In the genomic region with DNA sequence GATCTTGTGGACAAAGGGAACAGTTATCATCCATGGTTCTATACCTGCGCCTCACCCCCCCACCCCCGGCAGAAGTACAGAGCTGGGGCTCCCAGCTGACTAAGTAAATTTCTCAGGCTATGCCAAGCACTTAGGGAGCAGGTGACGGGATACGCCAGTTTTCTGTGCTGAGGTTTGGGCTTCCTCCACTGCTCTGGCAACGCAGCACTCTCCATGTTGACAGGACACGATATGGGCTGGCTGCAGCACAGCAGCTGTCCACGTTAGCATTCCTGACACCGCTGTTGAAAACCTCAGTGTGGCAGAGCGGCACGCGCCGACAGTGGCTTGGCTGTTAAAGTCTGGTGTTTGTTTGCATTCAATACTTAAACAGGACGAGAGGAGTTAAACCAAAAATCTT, we compare ENCODE assay signal across 9 mouse cellular contexts. TPM values are rescaled to one million over a fixed set of nuclear protein-coding genes. Genes with fewer than 3 reads are reported as not detected.
DNase-seq lines count a peak whose midpoint lies in the region; ATAC-seq and TF ChIP-seq lines count a peak whose summit lies in the region.
"Had no signal": no experiment of that assay in that cellular context is flagged by ENCODE, and none has a peak within 500 bp of the region (broad histone marks: within the 10 kb centered on the region; RNA-seq: fewer than 3 reads in every experiment).

No protein-coding gene starts in this region.

- peaks cover 33% of the 10 kb centered on the region for H3K36me3 ChIP-seq in forebrain, embryonic 15.5 days
- H3K36me3 ChIP-seq in neural tube, embryonic 15.5 days, result peaks cover 26% of the 10 kb centered on the region
- H3K36me3 ChIP-seq in liver, embryonic 11.5 days (ENCODE audit: control insufficient read depth, insufficient read depth, low read length), result peaks cover 3% of the 10 kb centered on the region; the same call in 1 of the 2 replicates

- peak overlapping the region; percentile 13; the same call in 1 of the 2 replicates for H3K4me3 ChIP-seq in left cerebral cortex, adult 2 months
- H3K4me3 ChIP-seq in forebrain, embryonic 15.5 days, result no peak overlapping the region
- H3K4me3 ChIP-seq in neural tube, embryonic 15.5 days (replicated peaks), result no peak overlapping the region
- no peak overlapping the region for H3K4me3 ChIP-seq in liver, embryonic 11.5 days (ENCODE audit: low read depth, low read length)

- H3K9me3 ChIP-seq in forebrain, embryonic 15.5 days, result no peaks in the 10 kb centered on the region
- H3K9me3 ChIP-seq in neural tube, embryonic 15.5 days (replicated peaks), result no peaks in the 10 kb centered on the region
- no peaks in the 10 kb centered on the region for H3K9me3 ChIP-seq in liver, embryonic 11.5 days (ENCODE audit: control insufficient read depth, low read length)

- peak overlapping the region; percentile 64 for H3K27ac ChIP-seq in left cerebral cortex, adult 2 months
- H3K27ac ChIP-seq in forebrain, embryonic 15.5 days (replicated peaks), result peak overlapping the region; percentile 60
- peak overlapping the region; percentile 56 for H3K27ac ChIP-seq in neural tube, embryonic 15.5 days (replicated peaks)
- no peak overlapping the region for H3K27ac ChIP-seq in liver, embryonic 11.5 days (ENCODE audit: low read depth, low read length)

- WGBS in forebrain, embryonic 15.5 days, result 46% methylated on average over 13 of the region's 13 CpGs
- WGBS in neural tube, embryonic 15.5 days, result 55% methylated on average over 13 of the region's 13 CpGs
- WGBS in liver, embryonic 11.5 days, result 84% methylated on average over 13 of the region's 13 CpGs

- peak; percentile 57 for ATAC-seq in forebrain, embryonic 15.5 days (replicated peaks)
- ATAC-seq in neural tube, embryonic 15.5 days (ENCODE audit: low FRiP score), result peak; percentile 52
- no peak for ATAC-seq in liver, embryonic 11.5 days (replicated peaks; ENCODE audit: low FRiP score)

- H3K4me2 ChIP-seq in forebrain, embryonic 15.5 days (replicated peaks), result no peak overlapping the region
- 0 out of 2 replicates have a peak overlapping the region, but pooled peaks have one; percentile 3 for H3K4me2 ChIP-seq in neural tube, embryonic 15.5 days
- H3K4me2 ChIP-seq in liver, embryonic 11.5 days, result no peak overlapping the region

- no peak overlapping the region for H3K9ac ChIP-seq in forebrain, embryonic 15.5 days (replicated peaks)
- no peak overlapping the region for H3K9ac ChIP-seq in neural tube, embryonic 15.5 days (replicated peaks)
- no peak overlapping the region for H3K9ac ChIP-seq in liver, embryonic 11.5 days (ENCODE audit: low read depth, low read length)

- no peak for DNase-seq in left cerebral cortex, adult 2 months (ENCODE audit: extremely low spot score in 1 of 2, low spot score in 2 of 2)
- DNase-seq in left cerebral cortex, postnatal 10 days (ENCODE audit: extremely low spot score in 1 of 2, low spot score in 2 of 2), result no peak
- peak; percentile 71 for DNase-seq in heart, postnatal 4 days
- DNase-seq in liver, embryonic 11.5 days (ENCODE audit: low spot score), result no peak
- DNase-seq in adrenal gland, postnatal 25 days, result no peak

- intact Hi-C loops in left cerebral cortex, adult 2 months (cut with DNase I), result loop anchor here (2.0 to 5.0 kb wide), 3 partner anchors 20 to 522 kb away; no protein-coding TSS in a partner anchor
- intact Hi-C loops in left cerebral cortex, postnatal 10 days (cut with DNase I), result loop anchor here (5.0 kb wide), 1 partner anchor 157 kb away; no protein-coding TSS in a partner anchor

- H3K4me1 ChIP-seq in forebrain, embryonic 15.5 days, result peaks cover 37% of the 10 kb centered on the region
- peaks cover 31% of the 10 kb centered on the region for H3K4me1 ChIP-seq in neural tube, embryonic 15.5 days
- peaks cover 6% of the 10 kb centered on the region; the same call in 1 of the 2 replicates for H3K4me1 ChIP-seq in liver, embryonic 11.5 days (replicated peaks; ENCODE audit: control insufficient read depth, insufficient read depth, low read length)

- H3K27me3 ChIP-seq in forebrain, embryonic 15.5 days, result no peaks in the 10 kb centered on the region
- no peaks in the 10 kb centered on the region for H3K27me3 ChIP-seq in neural tube, embryonic 15.5 days (replicated peaks)
- no peaks in the 10 kb centered on the region for H3K27me3 ChIP-seq in liver, embryonic 11.5 days (replicated peaks; ENCODE audit: control insufficient read depth, insufficient read depth, low read length)

- TF ChIP-seq CTCF in left cerebral cortex, adult 2 months (IDR thresholded peaks at IDR 0.05), result no peak

RNA-seq across cellular contexts. Expression of a gene that starts 55.2 kb away (rescaled TPM):
- not detected for total RNA-seq in left cerebral cortex, adult 2 months (2021)
- not detected for total RNA-seq in left cerebral cortex, postnatal 10 days (2021)
- 0.22 TPM in 1 of 2 replicates, not detected in the other for polyA plus RNA-seq in forebrain, embryonic 15.5 days (2015; fragmentation: Nextera tagmentation; extraction: Ambion mirVana)
- under 1 TPM in 1 of 2 experiments, not detected in 1; 0.68 TPM for total RNA-seq in heart, postnatal 4 days (2021)
- polyA plus RNA-seq in neural tube, embryonic 15.5 days (2015; fragmentation: Nextera tagmentation; extraction: Ambion mirVana), result 0.15 and 0.22 TPM in 2 replicates
- polyA plus RNA-seq in liver, embryonic 11.5 days (2014; fragmentation: Nextera tagmentation; extraction: Ambion mirVana), result 0.15 TPM in 1 of 2 replicates, not detected in the other
- total RNA-seq in adrenal gland, postnatal 25 days (2021), result 0.76 TPM in 1 of 2 replicates, not detected in the other
- total RNA-seq: megakaryocyte-erythroid progenitor cell, adult 5-6 weeks; MEL had no signal
